Mouse (Mus musculus) cerebellum, adult 2 months (tissue): ENCODE measurements at regions not wholly inside any gene's neighbourhood (a gene's known extent, or its start where the extent isn't known, plus 50 kb on each side); places are given as distances from the start of the nearest gene placed in this dataset.

Experiments
- DNase-seq, 2 experiments: peaks; one replicate each; pipeline ENCODE4 v3.0.0; 2021
- H3K27ac ChIP-seq: fragments of 200-500 bp; 2 replicates; pipeline ENCODE4 v1.5.1; 2012; ENCODE audit warnings: low read length, control low read depth, inconsistent platforms; ENCODE audit not compliant: insufficient read depth
- H3K27me3 ChIP-seq: fragments of 200-500 bp; 2 replicates; pipeline ENCODE4 v1.6.1; 2012; ENCODE audit warnings: inconsistent platforms, mild to moderate bottlenecking, low read length, moderate library complexity; ENCODE audit not compliant: control insufficient read depth, insufficient read depth
- H3K4me1 ChIP-seq: fragments of 200-500 bp; 2 replicates; pipeline ENCODE4 v1.6.1; 2011; ENCODE audit warnings: low read length; ENCODE audit not compliant: control insufficient read depth, insufficient read depth
- H3K4me3 ChIP-seq: fragments of 200-500 bp; replicated peaks from 2 replicates; pipeline ENCODE3; 2011; ENCODE audit warnings: mild to moderate bottlenecking, low read depth, low read length, control low read depth; ENCODE audit not compliant: insufficient read depth
- CTCF ChIP-seq: fragments of 200-500 bp; IDR thresholded peaks from 2 replicates; pipeline ENCODE4 v1.5.1; 2011; ENCODE audit warnings: low read depth, mild to moderate bottlenecking, control low read depth, low read length, moderate library complexity, borderline replicate concordance; ENCODE audit not compliant: insufficient read depth
- POLR2A ChIP-seq: fragments of 200-500 bp; IDR thresholded peaks from 2 replicates; pipeline ENCODE4 v1.6.1; 2011; ENCODE audit warnings: low read length, control low read depth, borderline replicate concordance; ENCODE audit not compliant: insufficient read depth
- WGBS: fragments of 180-500 bp; shearing (Covaris S2); methylation state at CpG from one replicate; pipeline ENCODE4 v1.1.7; 2018; 5-methylcytosine and 5-hydroxymethylcytosine counted together

GRCm38 (mm10) chr1:90313750-90314359, 110.1 kb downstream of the Ackr3 start:
- Histone ChIP-seq H3K4me3 (no peak overlapping the region), H3K27me3 (no peaks in the 10 kb centered on the region), H3K27ac (no peak overlapping the region), H3K4me1 (no peaks in the 10 kb centered on the region)
- 82% methylated on average over 12 of the region's 12 CpGs for WGBS
- TF ChIP-seq POLR2A (no peak), CTCF (no peak)
- no peak for DNase-seq

GRCm38 (mm10) chr1:90317902-90318301, 114.1 kb downstream of the Ackr3 start:
- H3K27me3 ChIP-seq: no peaks in the 10 kb centered on the region
- no peaks in the 10 kb centered on the region for H3K4me1 ChIP-seq
- 40% methylated on average over 6 of the region's 6 CpGs for WGBS
- no peak for TF ChIP-seq POLR2A
- no peak for TF ChIP-seq CTCF
- no peak overlapping the region for H3K4me3 ChIP-seq
- no peak overlapping the region for H3K27ac ChIP-seq
- no peak for DNase-seq

GRCm38 (mm10) chr1:90318502-90318901, 114.7 kb downstream of the Ackr3 start:
- WGBS: 60% methylated on average over 9 of the region's 9 CpGs
- TF ChIP-seq CTCF (no peak), POLR2A (no peak)
- Histone ChIP-seq H3K4me1 (no peaks in the 10 kb centered on the region), H3K27ac (no peak overlapping the region), H3K4me3 (no peak overlapping the region), H3K27me3 (no peaks in the 10 kb centered on the region)
- no peak for DNase-seq

- no peak for DNase-seq
- Histone ChIP-seq H3K4me1 (no peaks in the 10 kb centered on the region), H3K27me3 (no peaks in the 10 kb centered on the region), H3K4me3 (no peak overlapping the region), H3K27ac (no peak overlapping the region)
- TF ChIP-seq POLR2A (no peak), CTCF (no peak)
- 94% methylated on average over 9 of the region's 9 CpGs for WGBS
These were observed 116.7 kb downstream of the Ackr3 start for GRCm38 (mm10) chr1:90320518-90320917.

GRCm38 (mm10) chr1:90321501-90321900, 117.7 kb downstream of the Ackr3 start:
- H3K4me1 ChIP-seq: no peaks in the 10 kb centered on the region
- no peak overlapping the region for H3K4me3 ChIP-seq
- 62% methylated on average over 8 of the region's 8 CpGs for WGBS
- no peak for TF ChIP-seq POLR2A
- TF ChIP-seq CTCF: no peak
- H3K27me3 ChIP-seq: no peaks in the 10 kb centered on the region
- no peak overlapping the region for H3K27ac ChIP-seq
- no peak for DNase-seq

- Histone ChIP-seq H3K27me3 (no peaks in the 10 kb centered on the region), H3K4me1 (no peaks in the 10 kb centered on the region), H3K27ac (no peak overlapping the region), H3K4me3 (no peak overlapping the region)
- DNase-seq: no peak
- TF ChIP-seq CTCF: no peak
- no peak for TF ChIP-seq POLR2A
- WGBS: 84% methylated on average over 6 of the region's 6 CpGs
These were observed 123.5 kb downstream of the Ackr3 start for GRCm38 (mm10) chr1:90327237-90327636.

GRCm38 (mm10) chr1:90332531-90332930, 128.8 kb downstream of the Ackr3 start:
- H3K27me3 ChIP-seq: no peaks in the 10 kb centered on the region
- no peak overlapping the region for H3K4me3 ChIP-seq
- 88% methylated on average over 4 of the region's 4 CpGs for WGBS
- H3K4me1 ChIP-seq: peaks cover 3% of the 10 kb centered on the region; the same call in 1 of the 2 replicates
- H3K27ac ChIP-seq: no peak overlapping the region
- no peak for TF ChIP-seq CTCF
- TF ChIP-seq POLR2A: no peak
- no peak for DNase-seq

- no peak for TF ChIP-seq CTCF
- no peak for TF ChIP-seq POLR2A
- no peak for DNase-seq
- 94% methylated on average over 6 of the region's 6 CpGs for WGBS
- Histone ChIP-seq H3K4me1 (peaks cover 3% of the 10 kb centered on the region; the same call in 1 of the 2 replicates), H3K27me3 (no peaks in the 10 kb centered on the region), H3K27ac (no peak overlapping the region), H3K4me3 (no peak overlapping the region)
These were observed 130.1 kb downstream of the Ackr3 start for GRCm38 (mm10) chr1:90333676-90334430.
